Mouse (Mus musculus) G1E-ER4 (cell line): ENCODE measurements around the gene Agtpbp1. TPM values are rescaled to one million over a fixed set of nuclear protein-coding genes. Genes with fewer than 3 reads are reported as not detected.

Source experiments
- GATA1 ChIP-seq: IDR thresholded peaks from one replicate; pipeline ENCODE4 v1.8.0; 2012; ENCODE audit warnings: low read length, inconsistent platforms
- polyA plus RNA-seq: library from polyadenylated mRNA; stranded (reverse); fragments of >175 nt; gene quantifications from 2 replicates; pipeline ENCODE4 v1.2.3, GENCODE M21; 2012

Gene Agtpbp1
- polyA plus RNA-seq, 1 experiment = 6.0 TPM

DNA sequence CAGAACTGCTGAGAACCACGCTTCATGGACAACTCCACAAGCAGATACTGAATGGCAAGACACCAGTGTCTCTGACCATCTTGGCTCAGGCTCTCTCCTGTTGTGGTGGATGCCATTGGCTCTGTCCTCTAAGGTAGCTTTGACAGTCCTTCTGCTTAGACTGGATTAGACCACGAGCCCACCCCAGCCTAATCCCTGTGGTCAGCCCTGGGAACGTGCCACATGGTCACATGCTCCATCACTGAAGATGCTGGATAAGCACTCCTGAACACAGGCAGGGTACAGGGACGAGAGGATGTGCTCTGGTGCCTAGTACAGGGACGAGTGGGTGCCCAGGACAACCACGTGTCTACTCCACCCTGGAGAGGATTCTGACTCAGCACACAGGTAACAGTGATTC is 140.7 kb downstream of the Agtpbp1 start:
- no peak for TF ChIP-seq GATA1

DNA sequence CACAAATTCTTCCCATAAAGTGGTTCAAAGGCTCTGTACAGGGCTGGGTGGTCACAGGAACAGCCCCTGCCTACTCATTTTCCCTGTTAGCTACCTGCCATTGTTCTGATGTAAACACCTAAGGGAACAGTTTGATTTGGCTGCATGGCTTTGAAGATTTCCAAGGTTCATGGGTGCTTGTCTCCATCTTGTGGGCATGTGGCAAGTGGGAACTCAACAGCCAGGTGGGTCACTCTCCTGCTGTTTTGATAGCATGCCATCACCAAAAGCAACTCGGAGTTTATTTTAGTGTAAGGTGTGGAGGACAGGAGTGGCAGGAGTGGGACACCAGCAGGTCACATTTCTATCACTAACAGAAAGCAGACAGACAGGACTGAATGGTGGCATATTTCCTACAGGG is 145.3 kb downstream of the Agtpbp1 start:
- TF ChIP-seq GATA1 = no peak

DNA sequence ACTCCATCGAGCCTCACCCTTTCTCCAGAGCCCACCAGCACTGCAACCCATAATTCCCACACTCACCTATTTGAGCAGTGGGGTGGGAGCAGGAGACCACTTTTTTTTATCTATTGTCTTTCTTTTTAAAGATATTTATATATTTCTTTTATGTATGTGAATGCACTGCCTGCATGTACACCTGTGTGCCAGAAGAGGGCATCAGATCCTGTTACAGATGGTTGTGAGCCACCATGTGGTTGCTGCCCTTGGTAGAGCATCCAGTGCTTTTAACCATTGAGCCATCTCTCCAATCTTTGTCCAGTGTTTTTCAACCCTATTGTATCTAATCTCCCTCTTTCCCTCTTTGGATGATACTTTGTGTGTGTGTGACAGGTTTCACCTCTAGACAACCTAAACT is 150.5 kb downstream of the Agtpbp1 start:
- no peak for TF ChIP-seq GATA1

DNA sequence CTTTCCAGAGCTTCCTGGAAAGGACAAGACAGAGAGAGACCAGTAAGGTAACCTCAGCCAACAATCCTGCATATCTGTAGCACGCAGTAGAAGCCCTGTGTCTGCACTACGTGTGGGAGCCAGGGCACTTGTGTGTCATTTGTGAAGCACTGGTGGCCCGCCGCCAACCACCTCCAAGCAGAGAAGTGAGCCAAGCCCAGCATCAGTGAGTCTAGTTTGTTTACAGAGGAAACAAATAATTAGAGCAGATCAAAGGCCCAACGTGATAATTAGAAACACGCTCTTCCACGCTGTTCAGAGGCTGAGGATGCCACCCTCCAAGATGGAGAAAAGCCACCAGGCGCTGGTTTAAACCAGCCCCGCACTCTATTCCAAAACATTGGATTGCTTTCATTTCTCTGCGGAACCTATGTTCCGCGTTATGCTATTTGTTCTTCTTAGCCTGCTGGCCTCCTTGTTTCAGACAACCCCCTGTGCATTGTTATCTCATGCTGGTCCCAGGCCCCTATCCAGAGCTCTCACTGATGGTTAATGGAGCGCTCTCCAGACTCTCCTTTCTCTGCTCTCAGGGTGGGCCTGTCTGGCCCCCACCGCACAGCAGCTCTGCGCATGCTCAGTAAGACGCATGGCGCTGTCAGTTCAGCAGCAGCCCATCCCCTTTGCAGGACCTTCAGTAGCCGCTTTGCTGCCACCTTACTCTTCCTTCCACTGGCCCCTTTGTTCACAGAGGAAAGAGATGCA is 153.7 kb downstream of the Agtpbp1 start:
- no peak for TF ChIP-seq GATA1

DNA sequence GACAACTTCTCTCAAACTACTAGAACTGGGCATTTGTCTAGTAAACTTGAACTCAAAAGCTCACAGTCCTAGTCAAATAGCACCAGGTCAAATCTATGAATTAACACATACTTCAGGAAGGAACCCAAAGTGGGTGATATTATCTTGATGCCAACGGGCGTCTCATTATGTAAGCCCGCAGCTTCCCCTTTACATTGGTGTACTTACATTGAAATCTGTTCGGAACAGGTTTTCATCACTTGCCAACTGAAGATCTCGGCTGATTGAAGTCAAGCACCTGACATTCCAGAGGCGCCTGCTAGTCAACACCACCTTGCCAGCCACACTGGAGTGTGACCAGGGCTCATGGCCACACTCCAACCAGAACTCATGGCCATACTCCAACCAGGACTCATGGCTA is 155.7 kb downstream of the Agtpbp1 start:
- no peak for TF ChIP-seq GATA1

DNA sequence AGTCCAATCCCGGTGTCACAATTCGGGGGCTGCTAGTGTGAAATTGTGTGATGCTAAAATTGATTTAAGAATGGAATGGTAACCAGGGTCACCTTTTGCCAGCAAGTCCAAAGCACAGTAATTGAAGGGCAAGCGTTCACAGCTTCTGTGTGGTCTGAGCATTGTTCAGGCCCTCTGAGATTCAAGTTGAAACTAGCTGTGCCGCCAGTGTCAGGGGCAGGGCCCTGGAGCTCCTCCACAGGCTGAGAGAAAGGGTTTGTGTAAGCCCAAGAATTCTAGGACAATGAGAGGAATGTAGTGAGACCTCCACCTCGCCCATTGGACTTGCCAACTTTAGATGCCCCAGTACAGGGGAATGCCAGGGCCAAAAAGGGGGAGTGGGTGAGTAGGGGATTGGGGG is 161.2 kb downstream of the Agtpbp1 start:
- TF ChIP-seq GATA1 = no peak

DNA sequence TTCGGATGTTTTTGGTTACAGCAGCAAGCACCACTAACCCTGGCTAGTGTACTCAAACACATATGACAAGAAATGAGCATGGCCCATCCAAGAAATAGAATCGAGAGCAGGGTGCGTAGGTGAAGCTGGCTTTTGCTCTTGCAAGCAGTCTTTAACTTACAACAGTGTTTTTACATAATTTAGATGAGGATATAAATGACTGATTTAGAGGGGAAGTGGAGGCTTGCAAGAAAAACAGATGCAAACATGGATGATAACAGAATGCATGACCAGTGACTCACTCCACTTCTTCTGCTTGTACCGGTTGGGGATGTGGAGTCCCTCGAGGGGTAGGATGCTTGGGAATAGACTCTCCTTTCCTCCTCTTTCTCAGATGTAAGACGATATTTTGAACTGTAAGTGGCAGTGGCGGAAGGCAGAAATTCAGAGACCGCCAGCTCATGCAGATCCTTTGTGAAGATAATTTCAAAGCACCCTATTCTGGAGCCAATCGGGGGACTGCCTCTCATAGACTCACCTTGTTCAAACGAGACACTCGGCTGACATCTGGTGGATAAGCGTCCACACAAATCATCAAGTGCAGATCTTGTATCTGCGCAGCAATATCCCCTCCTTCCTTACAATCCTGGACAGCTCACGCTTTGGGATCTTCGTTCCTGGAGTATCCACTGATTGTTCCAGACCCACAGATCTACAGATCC is 168.3 kb downstream of the Agtpbp1 start:
- TF ChIP-seq GATA1 = no peak

DNA sequence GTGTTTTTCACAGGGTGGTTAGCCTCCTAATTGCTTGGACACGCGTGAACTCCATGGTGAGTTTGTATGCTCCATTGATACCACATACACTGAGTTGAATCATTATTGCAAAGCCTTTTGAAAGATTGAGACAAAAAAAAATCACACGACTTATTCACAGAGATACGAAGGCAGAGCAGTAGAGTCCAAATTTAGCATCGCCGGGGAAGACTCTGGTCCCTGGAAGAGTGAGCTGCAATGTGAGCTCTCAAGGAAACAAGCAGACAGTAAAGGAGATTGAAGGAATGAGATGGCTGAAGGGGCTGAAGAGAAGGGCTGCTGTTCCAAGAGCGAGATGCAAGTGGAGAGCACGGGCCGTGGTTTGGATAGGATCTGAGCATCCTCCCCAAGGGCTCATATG is 171.1 kb downstream of the Agtpbp1 start:
- TF ChIP-seq GATA1 = no peak

DNA sequence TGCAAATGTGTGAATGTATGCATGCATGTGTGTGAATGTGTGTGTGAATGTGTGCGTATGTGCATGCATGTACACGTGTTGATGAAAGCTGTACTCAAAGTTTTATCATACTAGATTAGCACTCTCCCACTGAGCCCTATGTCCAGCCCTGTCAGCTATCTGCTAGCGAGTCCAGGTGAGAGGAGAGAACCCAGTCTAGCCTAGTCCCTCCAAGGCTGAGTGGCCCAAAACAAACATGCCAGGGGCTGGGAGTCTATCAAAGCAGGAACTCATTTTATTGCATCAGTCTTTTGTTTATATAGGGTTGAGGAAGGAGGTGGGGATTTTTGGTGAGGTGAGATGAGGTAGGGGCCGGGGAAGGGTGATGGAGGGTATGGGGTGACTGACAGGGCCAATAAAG is 172.4 kb downstream of the Agtpbp1 start:
- no peak for TF ChIP-seq GATA1

DNA sequence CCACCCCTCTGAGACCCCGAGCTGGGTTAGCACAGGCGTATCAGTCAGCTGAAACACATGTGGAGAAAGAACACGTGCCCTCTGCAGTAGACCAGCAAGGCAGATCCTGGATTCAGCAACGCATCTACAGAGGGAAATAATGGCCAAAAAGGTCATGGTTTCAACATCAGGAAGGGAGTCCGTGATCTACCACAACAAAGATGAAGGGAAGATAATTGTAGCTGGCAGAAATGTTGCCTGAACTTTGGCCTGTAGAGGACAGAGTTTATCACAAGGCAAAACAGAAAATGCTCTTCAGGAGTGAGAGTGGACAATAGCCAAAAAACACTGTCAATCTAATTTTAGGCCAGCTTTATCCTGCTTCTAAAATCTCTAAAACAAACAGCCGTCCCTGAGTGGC is 177.8 kb downstream of the Agtpbp1 start:
- TF ChIP-seq GATA1 = no peak

DNA sequence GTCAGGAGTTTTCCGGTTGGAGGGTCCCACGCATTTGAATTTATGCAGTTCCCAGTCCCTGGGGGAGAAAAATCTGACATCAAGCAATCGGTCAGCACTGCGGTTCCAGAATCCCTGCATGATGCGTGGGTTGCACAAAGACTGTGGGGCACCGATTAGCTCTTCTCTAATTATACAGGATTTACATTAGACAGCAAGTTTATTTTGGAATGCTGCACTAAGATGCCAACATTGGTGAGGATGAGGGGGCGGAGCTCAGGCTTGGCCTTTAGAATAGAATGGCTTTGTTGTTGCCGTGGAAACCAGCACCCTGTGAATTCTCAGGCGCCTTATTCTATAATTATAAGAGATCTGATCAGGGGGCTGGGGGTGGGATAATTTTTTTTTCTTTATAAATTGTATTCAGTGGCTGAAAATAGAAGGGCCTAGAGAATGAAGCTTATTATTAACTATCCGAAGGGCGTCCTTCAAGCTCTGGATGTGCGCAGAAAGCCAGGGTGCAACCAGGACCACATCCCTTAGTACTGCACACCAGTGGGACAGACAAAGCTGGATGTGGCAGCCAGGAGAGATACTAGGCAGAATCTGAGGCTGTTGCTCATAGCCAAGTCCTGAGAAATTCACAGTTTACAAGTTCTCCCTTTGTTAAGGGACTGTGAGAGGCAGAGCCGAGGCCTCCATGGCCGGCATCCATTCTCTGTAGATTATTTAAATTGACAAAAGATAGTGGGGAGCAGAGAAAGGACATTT is 182.8 kb downstream of the Agtpbp1 start:
- no peak for TF ChIP-seq GATA1

DNA sequence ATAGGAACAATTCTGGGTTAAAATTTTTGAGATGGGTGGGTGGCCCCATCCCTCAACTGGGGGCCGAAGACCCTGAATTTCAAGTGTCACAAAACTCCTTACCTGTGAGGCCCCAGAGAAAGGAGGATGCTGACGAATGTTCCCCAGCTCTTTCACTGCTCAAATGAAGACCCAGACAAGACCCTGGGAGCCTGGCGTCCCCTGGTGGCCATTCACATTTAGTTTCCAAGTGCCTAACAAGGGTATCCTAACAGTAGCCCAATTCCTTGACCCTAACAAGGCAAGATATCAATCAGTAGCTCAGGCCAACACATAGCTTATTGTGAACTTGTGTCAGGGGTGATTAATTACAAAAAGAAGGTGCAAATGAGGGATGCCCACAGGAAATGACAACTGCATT is 187.5 kb downstream of the Agtpbp1 start:
- TF ChIP-seq GATA1 = no peak

Other genes with a start within 250 kb of the Agtpbp1 start
- 7.7 and 8.3 TPM in 2 replicates for gene Naa35, start within 50 bp of the Agtpbp1 start, polyA plus RNA-seq
- gene Golm1, start 90.6 kb upstream of the Agtpbp1 start, polyA plus RNA-seq = 24.8 and 27.6 TPM in 2 replicates
- gene 4921517D22Rik, start 108.9 kb upstream of the Agtpbp1 start, polyA plus RNA-seq = not detected in 2 replicates
- not detected in 2 replicates for gene Spata31d1a, start 125.1 kb upstream of the Agtpbp1 start, polyA plus RNA-seq
- gene Spata31d1b, start 127.1 kb upstream of the Agtpbp1 start, polyA plus RNA-seq = not detected in 2 replicates
- not detected in 2 replicates for gene Spata31d1d, start 146.5 kb upstream of the Agtpbp1 start, polyA plus RNA-seq
- not detected in 2 replicates for gene 1700014D04Rik, start 161.5 kb upstream of the Agtpbp1 start, polyA plus RNA-seq
- gene Isca1, start 184.6 kb upstream of the Agtpbp1 start, polyA plus RNA-seq = 62.1 and 85.1 TPM in 2 replicates
- 17.3 and 46.2 TPM in 2 replicates for gene Gm49354, start 197.0 kb upstream of the Agtpbp1 start, polyA plus RNA-seq
- 51.6 and 70.9 TPM in 2 replicates for gene Tut7, start 237.9 kb upstream of the Agtpbp1 start, polyA plus RNA-seq